46 mouse cellular contexts compared by ENCODE assay signal in the genomic region with DNA sequence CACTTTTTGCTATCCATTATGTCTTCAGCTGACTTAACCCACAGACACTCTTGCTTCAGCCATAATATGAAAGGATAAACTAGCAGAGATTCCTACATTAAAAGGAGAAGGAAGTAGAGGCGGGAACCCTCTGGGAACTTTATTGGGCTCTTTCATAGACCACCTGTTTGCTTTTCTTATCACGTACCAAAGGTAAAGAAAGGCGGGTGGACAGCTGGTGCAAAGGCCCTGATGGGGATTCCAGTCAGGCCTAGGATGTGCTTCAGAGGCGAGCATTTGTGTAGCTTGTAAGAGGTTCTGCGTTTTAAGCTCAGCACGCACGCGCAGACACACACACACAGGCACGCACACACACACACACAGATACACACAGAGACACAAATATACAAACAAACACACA. TPM values are rescaled to one million over a fixed set of nuclear protein-coding genes. Genes with fewer than 3 reads are reported as not detected.
"Had no signal": no experiment of that assay in that cellular context is flagged by ENCODE, and none has a peak within 500 bp of the region (broad histone marks: within the 10 kb centered on the region; RNA-seq: fewer than 3 reads in every experiment).

No protein-coding gene starts in this region.

- H3K4me1 ChIP-seq: limb, embryonic 10.5 days; limb, embryonic 12.5 days; limb, embryonic 13.5 days; limb, embryonic 15.5 days; liver, embryonic 13.5 days; liver, embryonic 15.5 days; lung, embryonic 15.5 days; megakaryocyte, embryonic 14.5 days; midbrain, embryonic 12.5 days; midbrain, embryonic 13.5 days; midbrain, embryonic 15.5 days; neural tube, embryonic 12.5 days had no signal

- H3K9ac ChIP-seq: limb, embryonic 12.5 days; limb, embryonic 13.5 days; limb, embryonic 15.5 days; liver, embryonic 12.5 days; liver, embryonic 13.5 days; liver, embryonic 14.5 days; liver, embryonic 15.5 days; liver, postnatal 0 days; lung, embryonic 14.5 days; lung, embryonic 15.5 days; midbrain, embryonic 12.5 days; midbrain, embryonic 13.5 days; midbrain, embryonic 15.5 days; neural tube, embryonic 12.5 days had no signal

- H3K4me2 ChIP-seq: limb, embryonic 12.5 days; limb, embryonic 13.5 days; limb, embryonic 15.5 days; liver, embryonic 11.5 days; liver, embryonic 12.5 days; liver, embryonic 13.5 days; liver, embryonic 15.5 days; lung, embryonic 14.5 days; lung, embryonic 15.5 days; midbrain, embryonic 11.5 days; midbrain, embryonic 12.5 days; midbrain, embryonic 13.5 days; midbrain, embryonic 15.5 days; neural tube, embryonic 12.5 days had no signal

- ATAC-seq: liver, embryonic 12.5 days; liver, postnatal 0 days; lung, postnatal 0 days; midbrain, embryonic 13.5 days; midbrain, embryonic 15.5 days; midbrain, embryonic 16.5 days had no signal

- H3K36me3 ChIP-seq: limb, embryonic 10.5 days; limb, embryonic 12.5 days; limb, embryonic 13.5 days; limb, embryonic 15.5 days; liver, embryonic 12.5 days; liver, embryonic 13.5 days; liver, embryonic 15.5 days; lung, embryonic 15.5 days; midbrain, embryonic 10.5 days; midbrain, embryonic 12.5 days; midbrain, embryonic 13.5 days; midbrain, embryonic 15.5 days; neural tube, embryonic 12.5 days had no signal

- H3K9me3 ChIP-seq: limb, embryonic 10.5 days; limb, embryonic 12.5 days; limb, embryonic 13.5 days; limb, embryonic 15.5 days; liver, embryonic 12.5 days; liver, embryonic 13.5 days; liver, embryonic 15.5 days; lung, embryonic 15.5 days; megakaryocyte, embryonic 14.5 days; midbrain, embryonic 10.5 days; midbrain, embryonic 12.5 days; midbrain, embryonic 13.5 days; midbrain, embryonic 15.5 days; neural tube, embryonic 12.5 days had no signal

- DNase-seq: left cerebral cortex, postnatal 4 days; liver; liver, embryonic 13.5 days; liver, postnatal 0 days; lung, adult 18-20 months; lung, adult 2 months; lung, embryonic 14.5 days; lung, postnatal 10 days; lung, postnatal 14 days; lung, postnatal 36 days; lung, postnatal 4 days; midbrain, embryonic 14.5 days had no signal

- H3K27me3 ChIP-seq: limb, embryonic 12.5 days; limb, embryonic 13.5 days; limb, embryonic 15.5 days; liver, embryonic 13.5 days; liver, embryonic 15.5 days; lung, embryonic 15.5 days; megakaryocyte, embryonic 14.5 days; midbrain, embryonic 12.5 days; midbrain, embryonic 13.5 days; midbrain, embryonic 15.5 days; neural tube, embryonic 12.5 days had no signal

- H3K27ac ChIP-seq: limb, embryonic 10.5 days; limb, embryonic 12.5 days; limb, embryonic 13.5 days; limb, embryonic 15.5 days; liver, embryonic 12.5 days; liver, embryonic 13.5 days; liver, embryonic 14.5 days; liver, embryonic 15.5 days; lung, embryonic 15.5 days; macrophage; midbrain, embryonic 10.5 days; midbrain, embryonic 12.5 days; midbrain, embryonic 13.5 days; midbrain, embryonic 15.5 days; neural tube, embryonic 12.5 days had no signal

- H3K4me3 ChIP-seq: limb, embryonic 10.5 days; limb, embryonic 12.5 days; limb, embryonic 13.5 days; limb, embryonic 15.5 days; liver, embryonic 12.5 days; liver, embryonic 13.5 days; liver, embryonic 15.5 days; lung, embryonic 15.5 days; megakaryocyte, embryonic 14.5 days; midbrain, embryonic 10.5 days; midbrain, embryonic 12.5 days; midbrain, embryonic 13.5 days; midbrain, embryonic 15.5 days; myocyte; neural tube, embryonic 12.5 days had no signal

RNA-seq across cellular contexts. Expression of a gene that starts 8.8 kb away (rescaled TPM):
- total RNA-seq: left cerebral cortex, postnatal 10 days; left cerebral cortex, postnatal 25 days; left cerebral cortex, postnatal 36 days; left cerebral cortex, postnatal 4 days; liver, adult 2 months; megakaryocyte progenitor cell, adult 5-6 weeks; megakaryocyte, adult 5-6 weeks; megakaryocyte-erythroid progenitor cell, adult 5-6 weeks; midbrain, postnatal 0 days; monocyte, adult 5-6 weeks had no signal
- polyA plus RNA-seq: limb, embryonic 10.5 days; limb, embryonic 11.5 days; limb, embryonic 12.5 days; limb, embryonic 13.5 days; limb, embryonic 14.5 days; limb, embryonic 15.5 days; liver, embryonic 11.5 days; liver, embryonic 12.5 days; liver, embryonic 14.5 days; liver, embryonic 15.5 days; liver, embryonic 16.5 days; liver, postnatal 0 days; lung, adult 2 months; lung, embryonic 14.5 days; lung, embryonic 15.5 days; lung, embryonic 16.5 days; lung, postnatal 0 days; macrophage; midbrain, embryonic 10.5 days; midbrain, embryonic 11.5 days; midbrain, embryonic 12.5 days; midbrain, embryonic 13.5 days; midbrain, embryonic 16.5 days; midbrain, postnatal 0 days; myocyte; neural tube, embryonic 11.5 days; neural tube, embryonic 12.5 days had no signal
